Comparison of ENCODE assay signal across 20 mouse cellular contexts in the genomic region with DNA sequence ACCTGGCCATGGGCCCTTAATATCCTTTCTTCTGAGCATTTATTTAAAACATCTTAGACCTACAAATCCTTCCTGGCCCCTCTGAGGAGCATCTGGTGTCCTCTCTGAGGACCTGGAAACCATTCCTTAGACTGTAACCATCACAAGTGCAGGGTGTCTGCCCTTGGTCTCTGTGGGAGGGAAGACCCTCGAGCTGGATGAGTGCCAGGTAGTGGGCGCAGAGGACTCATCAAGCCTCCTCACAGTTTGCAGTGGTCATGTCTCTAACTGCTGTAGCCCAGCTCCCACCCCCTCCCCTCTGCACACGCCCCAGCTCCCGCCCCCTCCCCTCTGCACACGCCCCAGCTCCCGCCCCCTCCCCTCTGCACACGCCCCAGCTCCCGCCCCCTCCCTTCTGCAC. TPM values are rescaled to one million over a fixed set of nuclear protein-coding genes. Genes with fewer than 3 reads are reported as not detected.
"Had no signal": no experiment of that assay in that cellular context is flagged by ENCODE, and none has a peak within 500 bp of the region (broad histone marks: within the 10 kb centered on the region; RNA-seq: fewer than 3 reads in every experiment).

No protein-coding gene starts in this region.

- H3K27ac ChIP-seq: layer of hippocampus, adult 2 months; limb, embryonic 13.5 days; midbrain, embryonic 10.5 days; neural tube, embryonic 12.5 days had no signal

- H3K4me2 ChIP-seq: limb, embryonic 13.5 days; neural tube, embryonic 12.5 days had no signal

- H3K9ac ChIP-seq: limb, embryonic 13.5 days; neural tube, embryonic 12.5 days had no signal

- H3K36me3 ChIP-seq: limb, embryonic 13.5 days; midbrain, embryonic 10.5 days; neural tube, embryonic 12.5 days had no signal

- ATAC-seq: lung, postnatal 0 days had no signal

- H3K27me3 ChIP-seq: limb, embryonic 13.5 days; neural tube, embryonic 12.5 days had no signal

- DNase-seq: kidney, adult 11 months; kidney, adult 9 months; kidney, postnatal 10 days; kidney, postnatal 4 days; left cerebral cortex, postnatal 4 days; lung, postnatal 4 days; midbrain, embryonic 14.5 days; thymus, postnatal 4 days had no signal

- H3K9me3 ChIP-seq: limb, embryonic 13.5 days; midbrain, embryonic 10.5 days; neural tube, embryonic 12.5 days had no signal

- H3K4me3 ChIP-seq: layer of hippocampus, adult 2 months; limb, embryonic 13.5 days; midbrain, embryonic 10.5 days; neural tube, embryonic 12.5 days had no signal

RNA-seq across cellular contexts. Expression of gene Fam169a, which starts 6.8 kb away (rescaled TPM):
- polyA plus RNA-seq: liver, adult 2 months had no signal

RNA-seq across cellular contexts. Expression of gene 1700029F12Rik, which starts 26.2 kb away (rescaled TPM):
- total RNA-seq: layer of hippocampus, adult 2 months; layer of hippocampus, postnatal 14 days; left cerebral cortex, adult 18-20 months; left cerebral cortex, postnatal 10 days; left cerebral cortex, postnatal 4 days; liver, adult 2 months; megakaryocyte, adult 5-6 weeks; neutrophil, adult 5-6 weeks had no signal
- polyA plus RNA-seq: limb, embryonic 13.5 days; liver, adult 2 months; liver, embryonic 16.5 days; lung, postnatal 0 days; midbrain, embryonic 10.5 days; midbrain, embryonic 14.5 days; neural tube, embryonic 12.5 days had no signal

RNA-seq across cellular contexts. Expression of gene Gm6169, which starts 38.7 kb away (rescaled TPM):
- total RNA-seq: layer of hippocampus, adult 2 months; liver, adult 2 months had no signal
- polyA plus RNA-seq: liver, adult 2 months had no signal
